Mouse (Mus musculus) gastrocnemius, postnatal 4 days (tissue): ENCODE data around the gene Cfap36. TPM values are rescaled to one million over a fixed set of nuclear protein-coding genes. Genes with fewer than 3 reads are reported as not detected.

ENCODE experiments used
- DNase-seq, 2 experiments: peaks; one replicate each; pipeline ENCODE4 v3.0.0; 2021 to 2022; ENCODE audit warnings: low spot score in 2 of 2, mixed read lengths in 2 of 2
- long read RNA-seq, 2 experiments: library from polyadenylated mRNA; stranded (forward); transcript quantifications; one replicate each; pipeline ENCODE4 v2.0.0; 2021
- total RNA-seq, 2 experiments: library from RNA; stranded (reverse); gene quantifications; 2 replicates each; pipeline ENCODE4 v1.2.3; 2021

Gene Cfap36
- total RNA-seq: 10 to 100 TPM; 21.9 to 27.0 TPM
- long read RNA-seq, experiment 1, transcript Cfap36-201 (10 exons, 1,664 nt): major isoform, 23 of 25 reads
- long read RNA-seq, experiment 1, partial matches to known transcripts: 2 of 25 reads
- long read RNA-seq, experiment 1, other reads (novel, unspliced or antisense): 0 of 25 reads
- long read RNA-seq, experiment 2, transcript Cfap36-201 (10 exons, 1,664 nt): major isoform, 26 of 27 reads
- long read RNA-seq, experiment 2, partial matches to known transcripts: 0 of 27 reads
- long read RNA-seq, experiment 2, other reads (novel, unspliced or antisense): 0 of 27 reads

GRCm38 (mm10) chr11:29246883-29247650 is at the start of gene Cfap36:
Cfap36 (minus strand) TSS chr11:29247409.
- peak; percentile 74 to 87 for DNase-seq

- no peak for DNase-seq
These were observed 40.1 kb upstream of the Cfap36 start for GRCm38 (mm10) chr11:29287305-29287704.

DNA sequence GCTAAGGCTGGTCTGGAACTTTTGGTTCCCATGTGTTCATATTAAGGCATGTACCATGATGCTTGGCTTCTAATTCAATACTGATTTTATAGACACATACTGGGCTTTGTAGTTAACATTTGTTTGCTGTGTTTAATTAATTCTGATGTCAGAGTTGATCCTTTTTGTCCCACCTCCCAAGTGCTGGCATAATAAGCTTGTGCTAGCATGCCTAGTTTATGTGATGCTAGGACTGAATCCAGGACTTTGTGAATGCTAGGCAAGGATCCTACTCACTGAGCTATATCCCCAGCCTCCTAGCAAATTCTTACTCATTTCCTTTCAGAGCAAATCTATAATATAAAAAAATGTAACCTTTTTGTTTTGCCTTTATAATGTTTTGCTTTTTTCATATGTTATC is 38.8 kb upstream of the Cfap36 start:
- no peak for DNase-seq

GRCm38 (mm10) chr11:29274758-29275157 is 27.5 kb upstream of the Cfap36 start:
- no peak for DNase-seq

GRCm38 (mm10) chr11:29267824-29268223 is 20.6 kb upstream of the Cfap36 start:
- DNase-seq: peak in 1 of 2 experiments; percentile 41

DNA sequence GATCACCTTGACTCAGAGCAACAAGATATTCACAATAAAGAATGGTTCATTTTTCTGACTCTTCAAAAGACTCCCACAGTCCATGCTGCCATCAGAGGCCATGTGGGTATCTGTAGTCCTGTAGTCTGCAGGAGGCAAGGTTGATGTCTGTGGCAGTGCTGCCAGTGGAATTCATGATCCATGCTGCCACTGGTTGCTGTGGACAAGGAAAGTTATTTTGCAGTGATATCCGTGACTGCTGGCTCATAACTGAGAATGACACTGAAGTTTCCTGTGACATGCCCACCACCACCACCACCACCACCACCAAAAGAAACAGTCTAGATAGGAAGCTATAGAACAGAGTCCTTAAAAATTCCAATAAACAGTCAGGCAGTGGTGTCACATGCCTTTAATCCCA is 7.4 kb upstream of the Cfap36 start:
- no peak for DNase-seq

- DNase-seq: no peak
These were observed 1.2 kb upstream of the Cfap36 start for GRCm38 (mm10) chr11:29248386-29248785.

DNA sequence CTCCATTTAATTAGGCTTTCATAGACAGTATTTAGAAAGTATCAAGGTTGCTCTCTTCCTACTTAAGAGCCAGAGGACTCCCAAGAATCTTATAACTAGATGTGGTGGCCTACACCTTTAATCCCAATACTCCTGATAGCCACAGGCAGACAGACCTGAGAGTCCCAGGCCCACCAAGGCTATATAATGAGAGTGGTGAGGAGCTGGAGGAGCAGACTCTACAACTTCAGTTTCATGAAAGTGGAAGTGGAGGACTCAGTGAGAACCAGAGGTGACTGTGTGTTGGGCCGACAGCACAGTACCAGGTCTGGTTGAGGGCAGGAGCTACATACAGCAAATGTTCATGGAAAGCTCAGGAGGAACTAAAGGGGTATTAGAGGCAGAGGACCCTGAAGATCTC is 516 bp upstream of the Cfap36 start:
- DNase-seq: no peak

DNA sequence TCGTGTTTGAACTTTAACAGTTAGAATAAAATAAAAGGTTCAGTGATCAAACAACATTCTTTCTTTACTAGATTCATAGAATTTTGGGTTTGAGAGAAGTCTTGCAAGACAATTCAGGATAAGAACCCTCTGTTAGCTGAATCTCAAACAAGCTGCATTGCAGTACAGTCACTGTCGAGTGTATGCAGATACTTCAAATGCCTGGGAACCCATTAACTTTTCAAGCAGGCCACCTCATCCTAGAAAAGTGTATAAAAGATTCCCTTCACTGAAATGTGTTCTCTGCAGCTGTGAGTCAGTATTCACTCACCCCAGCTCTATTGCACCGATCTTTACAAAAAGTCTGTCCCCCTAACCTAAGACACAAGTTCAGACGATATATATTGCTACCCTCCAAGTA is 1.2 kb downstream of the Cfap36 start:
- DNase-seq: no peak

- no peak for DNase-seq
These were observed 5.2 kb downstream of the Cfap36 start for GRCm38 (mm10) chr11:29241961-29242360.

DNA sequence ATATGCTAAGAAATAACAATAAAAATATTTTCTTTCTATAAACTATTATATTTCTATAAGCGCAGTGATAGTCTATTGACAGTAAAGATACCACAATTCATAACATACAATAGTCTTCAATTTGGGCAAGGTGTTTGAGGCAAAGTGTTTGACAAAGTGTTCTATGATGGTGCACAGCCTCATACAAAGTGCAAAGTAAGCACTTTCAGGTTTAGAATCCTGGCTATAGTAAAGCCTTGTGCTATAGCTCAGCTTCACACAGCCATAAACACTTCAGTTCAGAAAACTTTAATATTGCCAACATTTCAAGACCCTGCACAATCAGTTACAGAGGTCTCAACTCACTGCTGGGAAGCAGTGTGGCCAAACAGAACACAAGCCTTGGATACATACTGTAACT is 7.9 kb downstream of the Cfap36 start:
- no peak for DNase-seq

DNA sequence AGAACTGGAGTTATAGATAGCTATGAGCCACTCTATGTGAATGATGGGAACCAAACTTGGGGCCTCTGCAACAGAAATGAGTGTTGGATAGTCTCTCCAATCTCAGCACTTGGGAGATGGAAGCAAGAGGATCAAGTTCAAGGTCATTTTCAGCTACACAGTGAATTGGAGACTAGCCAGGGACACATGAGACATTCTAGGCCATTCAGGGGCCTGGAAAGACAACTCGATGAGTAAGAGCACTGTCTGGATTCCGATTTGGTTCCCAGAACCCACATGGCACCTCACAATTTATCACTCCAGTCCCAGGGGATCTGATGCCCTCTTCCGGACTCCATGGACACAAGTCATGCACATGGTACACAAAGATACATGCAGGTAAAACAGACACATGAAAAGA is 8.7 kb downstream of the Cfap36 start:
- DNase-seq: no peak

DNA sequence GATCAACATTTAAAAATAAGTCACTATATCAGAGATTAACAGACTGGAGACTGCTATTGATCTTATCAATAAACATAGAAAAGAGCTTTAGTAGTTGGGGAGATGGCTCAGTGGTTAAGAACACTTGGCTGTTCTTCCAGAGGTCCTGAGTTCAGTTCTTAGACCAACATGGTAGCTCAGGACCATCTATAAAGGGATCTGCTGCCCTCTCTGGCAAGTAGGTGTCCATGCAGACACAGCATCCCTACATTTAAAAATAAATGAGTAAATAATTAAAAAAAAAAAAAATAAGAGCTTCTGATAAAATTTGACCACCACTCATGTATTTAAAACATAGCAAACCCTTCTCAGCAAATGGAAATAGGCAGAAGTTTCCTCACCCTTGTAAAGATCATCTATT is 9.2 kb downstream of the Cfap36 start:
- no peak for DNase-seq

GRCm38 (mm10) chr11:29237364-29237763 is 9.8 kb downstream of the Cfap36 start:
- no peak for DNase-seq

GRCm38 (mm10) chr11:29233569-29233968 is 13.6 kb downstream of the Cfap36 start:
- DNase-seq: no peak

DNA sequence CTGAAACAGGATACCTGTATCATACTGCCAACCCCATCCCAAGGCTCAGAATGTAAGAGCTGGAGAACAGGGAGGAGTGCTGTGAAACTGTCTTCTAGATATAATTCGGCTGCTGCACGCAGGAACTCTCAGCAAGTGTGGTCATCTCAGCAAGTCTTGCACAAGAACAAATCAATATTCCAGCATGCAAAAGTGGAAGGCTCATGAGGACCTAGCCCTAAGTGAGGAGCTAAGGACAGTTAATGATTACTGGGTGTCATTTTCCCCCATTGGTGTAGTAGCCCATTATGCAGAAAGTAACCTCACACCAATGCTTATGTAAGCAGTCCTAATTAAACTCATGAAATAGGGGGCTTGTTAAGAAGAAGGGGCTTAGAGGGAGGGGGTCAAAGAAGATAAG is 18.3 kb downstream of the Cfap36 start:
- no peak for DNase-seq

DNA sequence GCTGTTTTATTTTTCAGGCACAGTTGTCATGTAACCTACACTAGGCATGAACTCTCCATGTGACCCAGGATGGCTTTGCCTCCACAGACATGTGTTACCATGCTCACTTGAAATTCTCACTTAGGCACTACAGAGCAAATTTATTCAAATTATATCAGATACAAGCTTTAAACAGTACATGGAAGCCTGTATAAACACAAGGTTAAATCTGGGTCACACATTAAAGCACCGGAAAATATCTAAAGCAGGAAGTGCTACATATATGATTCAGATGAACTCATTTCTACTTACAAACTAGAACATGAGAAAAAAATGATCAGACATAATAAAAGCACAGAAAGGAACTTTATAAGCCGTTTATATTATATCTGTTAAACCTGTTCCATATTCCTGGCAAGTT is 22.5 kb downstream of the Cfap36 start:
- DNase-seq: no peak

DNA sequence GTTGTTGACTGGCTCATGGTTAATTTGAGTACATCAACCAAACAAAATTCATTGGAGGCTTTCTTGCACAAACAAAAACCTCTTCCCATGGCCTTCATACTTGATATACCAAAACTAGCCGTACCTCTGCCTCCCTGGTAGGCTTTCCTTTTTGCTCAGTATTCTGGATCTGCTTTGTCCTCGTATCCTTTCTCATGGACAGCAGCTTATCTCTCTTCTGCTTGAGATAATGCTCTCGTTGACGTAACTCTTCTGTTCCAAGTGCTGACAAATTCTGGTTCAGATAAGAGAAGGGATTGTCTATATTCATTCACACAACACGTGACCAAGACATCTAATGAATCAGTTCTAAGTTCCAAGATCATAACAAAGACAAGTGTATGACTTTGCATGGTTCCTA is 24.9 kb downstream of the Cfap36 start:
- no peak for DNase-seq

GRCm38 (mm10) chr11:29219055-29219454 is 28.2 kb downstream of the Cfap36 start:
- no peak for DNase-seq

DNA sequence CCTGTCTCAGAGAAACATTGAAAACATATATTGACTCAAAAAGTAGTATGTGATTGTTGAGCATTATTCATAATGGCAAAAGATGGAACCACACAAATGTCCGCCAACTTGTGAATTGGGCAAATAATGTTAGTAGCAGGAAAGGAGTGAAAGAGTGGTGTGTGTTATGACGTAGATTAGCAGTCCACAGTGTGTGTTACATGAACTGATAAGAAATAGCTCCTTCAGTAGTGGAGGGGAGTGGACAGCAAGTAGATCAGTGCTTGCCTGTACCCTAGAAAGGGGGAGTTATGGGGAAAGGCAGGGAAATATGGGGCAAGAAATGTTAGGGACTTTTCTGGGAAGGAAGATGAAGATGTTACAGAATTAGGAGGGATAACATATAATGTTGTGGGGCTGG is 31.0 kb downstream of the Cfap36 start:
- no peak for DNase-seq

GRCm38 (mm10) chr11:29209774-29210173 is 37.4 kb downstream of the Cfap36 start:
- DNase-seq: no peak

DNA sequence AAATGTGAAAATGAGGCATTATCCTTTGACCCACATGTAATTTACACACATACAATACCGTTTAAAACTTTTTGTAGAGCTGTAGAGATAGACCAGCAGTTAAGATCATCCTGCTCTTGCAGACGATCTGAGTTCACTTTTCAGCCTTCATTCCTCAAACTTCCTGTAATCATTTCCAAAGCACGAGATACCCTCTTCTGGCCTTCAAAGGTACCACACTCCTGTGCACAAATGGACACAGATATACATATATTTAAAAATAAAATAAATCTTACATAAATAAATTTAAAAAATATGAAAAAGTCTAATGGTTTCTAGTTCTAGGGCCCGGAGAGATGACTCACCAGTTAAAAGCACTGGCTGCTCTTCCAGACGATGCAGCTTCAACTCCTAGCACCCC is 43.6 kb downstream of the Cfap36 start:
- no peak for DNase-seq

- DNase-seq: no peak
These were observed 58.2 kb downstream of the Cfap36 start for GRCm38 (mm10) chr11:29188981-29189380.
